Mouse (Mus musculus) embryonic facial prominence, embryonic 13.5 days (tissue): ENCODE measurements around the gene Phlda3. TPM values are rescaled to one million over a fixed set of nuclear protein-coding genes. Genes with fewer than 3 reads are reported as not detected.

Experiments used
- ATAC-seq: fragments of 200-750 bp; cut with Nextera tagmentation; 2 replicates; pipeline ENCODE4 v1.8.0; 2017; ENCODE audit warnings: low read depth; ENCODE audit not compliant: insufficient number of reproducible peaks, insufficient read depth, low FRiP score, low TSS enrichment
- H3K27ac ChIP-seq: fragments of 300-500 bp; sonication (generic); 2 replicates; pipeline ENCODE4 v1.5.1; 2015; ENCODE audit warnings: moderate library complexity, mild to moderate bottlenecking, inconsistent platforms
- H3K27me3 ChIP-seq: fragments of 300-500 bp; sonication (generic); 2 replicates; pipeline ENCODE4 v1.6.1; 2015; ENCODE audit warnings: mild to moderate bottlenecking, inconsistent platforms
- H3K36me3 ChIP-seq: fragments of 300-500 bp; sonication (generic); 2 replicates; pipeline ENCODE4 v1.6.1; 2015; ENCODE audit warnings: mild to moderate bottlenecking, inconsistent platforms
- H3K4me1 ChIP-seq: fragments of 300-500 bp; sonication (generic); 2 replicates; pipeline ENCODE4 v1.6.1; 2015; ENCODE audit warnings: inconsistent platforms
- H3K4me2 ChIP-seq: fragments of 300-500 bp; sonication (generic); 2 replicates; pipeline ENCODE4 v1.6.1; 2015; ENCODE audit warnings: moderate library complexity, mild to moderate bottlenecking, inconsistent platforms
- H3K4me3 ChIP-seq: fragments of 300-500 bp; sonication (generic); 2 replicates; pipeline ENCODE4 v1.5.1; 2015; ENCODE audit warnings: mild to moderate bottlenecking, inconsistent platforms
- H3K9ac ChIP-seq: fragments of 300-500 bp; sonication (generic); 2 replicates; pipeline ENCODE4 v1.6.1; 2015; ENCODE audit warnings: mild to moderate bottlenecking, inconsistent platforms
- H3K9me3 ChIP-seq: fragments of 300-500 bp; sonication (generic); 2 replicates; pipeline ENCODE4 v1.6.1; 2016; ENCODE audit warnings: inconsistent platforms
- WGBS: fragments of 180-500 bp; shearing (Covaris S2); methylation state at CpG from one replicate; pipeline ENCODE4 v1.1.7; 2015; ENCODE audit warnings: mixed read lengths; 5-methylcytosine and 5-hydroxymethylcytosine counted together
- polyA plus RNA-seq: library from polyadenylated mRNA; unstranded; fragments of >200 nt; fragmentation: Nextera tagmentation; extraction: Ambion mirVana; gene quantifications from 2 replicates; pipeline ENCODE4 v1.2.1, GENCODE M21; 2015

Gene Phlda3
- polyA plus RNA-seq, 1 experiment from 2014 or later, result 85.6 TPM

DNA sequence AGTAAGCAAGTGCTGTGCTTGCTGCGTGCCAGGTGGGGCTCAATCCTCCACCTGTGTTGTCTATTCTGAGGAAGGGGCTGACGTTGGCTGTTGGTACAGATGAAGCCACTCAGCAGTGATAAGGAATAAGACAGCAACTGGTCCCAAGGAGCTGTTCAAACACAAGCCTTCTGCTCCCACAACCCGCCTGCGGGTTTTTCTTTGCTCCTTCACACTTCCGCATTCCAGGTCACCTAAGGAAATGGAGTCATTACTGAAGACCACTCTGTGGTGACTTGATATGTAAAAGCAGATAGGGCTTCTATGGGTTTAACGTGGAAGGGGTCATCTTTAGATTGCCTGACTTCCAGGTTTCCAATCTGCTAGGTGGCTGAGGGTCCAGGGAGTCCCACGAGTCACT lies 34.5 kb upstream of the Phlda3 start:
- Histone ChIP-seq H3K4me1 (peaks cover 75% of the 10 kb centered on the region), H3K4me2 (peak overlapping the region; percentile 83), H3K4me3 (0 out of 2 replicates have a peak overlapping the region, but pooled peaks have one; percentile 0), H3K36me3 (no peaks in the 10 kb centered on the region), H3K9ac (no peak overlapping the region), H3K27me3 (no peaks in the 10 kb centered on the region), H3K9me3 (no peaks in the 10 kb centered on the region), H3K27ac (peak overlapping the region; percentile 94)
- ATAC-seq, result no peak
- 50% methylated on average over 7 of the region's 7 CpGs for WGBS

DNA sequence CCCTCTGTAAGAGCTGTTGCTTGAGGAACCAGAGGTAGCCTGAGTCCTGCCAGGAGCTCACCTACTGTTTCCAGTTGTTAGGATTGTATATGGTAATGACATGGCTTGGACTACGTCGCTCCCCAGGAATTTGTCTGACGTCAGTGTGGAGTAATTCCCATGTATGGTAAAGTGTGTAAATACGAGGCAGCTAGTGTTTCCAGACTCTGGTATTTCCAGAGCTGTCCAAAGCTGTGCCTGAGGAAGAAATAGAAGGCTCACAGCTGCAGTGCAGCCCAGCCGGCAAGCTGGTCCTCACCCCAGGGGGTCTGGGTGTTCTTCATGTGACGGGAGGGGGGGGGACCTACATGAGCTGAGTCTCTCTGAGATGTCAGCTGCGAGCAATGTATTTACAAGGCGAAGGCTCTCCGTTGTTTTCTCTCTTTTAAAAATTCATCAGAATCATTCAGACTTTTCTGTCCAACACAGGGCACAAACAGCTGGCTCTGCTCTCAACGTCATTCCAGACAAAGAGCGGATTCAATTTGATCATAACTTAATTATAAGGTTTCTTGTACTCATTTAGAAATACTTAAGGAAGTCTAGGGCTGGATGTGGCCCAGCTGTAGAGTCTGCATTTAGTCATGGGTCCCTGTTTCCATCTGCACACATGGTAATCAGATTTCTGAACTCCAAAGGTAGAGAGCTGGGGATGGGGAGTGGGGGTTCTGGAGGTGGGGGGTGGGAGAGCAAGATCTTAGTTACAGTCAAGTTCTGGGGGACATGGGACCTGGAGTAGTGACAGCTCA lies 33.8 kb upstream of the Phlda3 start:
- Histone ChIP-seq H3K4me2 (peak overlapping the region; percentile 83), H3K27me3 (no peaks in the 10 kb centered on the region), H3K9ac (no peak overlapping the region), H3K36me3 (0 out of 2 replicates have a peak, but pooled peaks cover 5% of the 10 kb centered on the region), H3K4me3 (peak overlapping the region; percentile 19), H3K27ac (peak overlapping the region; percentile 94), H3K4me1 (peaks cover 75% of the 10 kb centered on the region), H3K9me3 (no peaks in the 10 kb centered on the region)
- peak; percentile 88 for ATAC-seq
- 6% methylated on average over 11 of the region's 11 CpGs for WGBS

DNA sequence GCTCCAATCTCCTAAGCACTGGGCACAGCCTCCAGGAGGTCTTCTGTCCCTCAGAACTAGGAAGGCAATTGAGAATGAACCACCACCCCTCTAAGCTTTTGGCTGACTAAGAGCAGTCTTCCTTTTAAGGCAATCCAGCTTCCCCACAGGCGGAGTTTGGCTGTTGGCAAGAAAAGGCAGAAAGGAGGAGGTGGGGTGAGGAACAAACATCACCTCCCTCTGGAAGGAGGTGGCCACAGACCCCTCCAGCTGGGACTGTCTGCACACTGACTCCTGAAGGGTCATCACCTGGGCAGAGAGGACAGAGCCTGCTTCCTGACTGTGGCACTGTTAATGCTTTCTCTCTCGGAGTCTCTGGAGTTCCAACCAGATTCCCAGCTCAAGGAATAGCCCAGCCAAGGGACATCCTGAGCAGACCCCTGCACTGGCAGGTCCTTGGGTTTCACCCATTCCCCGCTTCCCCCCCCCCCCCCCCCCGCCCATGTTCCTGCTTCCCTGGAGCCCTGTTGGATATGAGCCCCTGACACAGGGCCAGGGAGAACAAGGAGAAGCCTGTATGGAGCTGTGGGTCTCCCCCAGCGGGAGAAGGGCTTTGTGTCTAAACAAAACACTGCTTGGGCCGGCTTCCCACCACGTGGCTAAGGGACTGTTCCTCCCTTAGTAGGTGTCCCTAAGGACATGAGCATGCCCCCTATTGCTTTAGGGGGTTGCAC lies 31.5 kb upstream of the Phlda3 start:
- peaks cover 73% of the 10 kb centered on the region for H3K4me1 ChIP-seq
- 32% methylated on average over 7 of the region's 7 CpGs for WGBS
- no peaks in the 10 kb centered on the region for H3K27me3 ChIP-seq

DNA sequence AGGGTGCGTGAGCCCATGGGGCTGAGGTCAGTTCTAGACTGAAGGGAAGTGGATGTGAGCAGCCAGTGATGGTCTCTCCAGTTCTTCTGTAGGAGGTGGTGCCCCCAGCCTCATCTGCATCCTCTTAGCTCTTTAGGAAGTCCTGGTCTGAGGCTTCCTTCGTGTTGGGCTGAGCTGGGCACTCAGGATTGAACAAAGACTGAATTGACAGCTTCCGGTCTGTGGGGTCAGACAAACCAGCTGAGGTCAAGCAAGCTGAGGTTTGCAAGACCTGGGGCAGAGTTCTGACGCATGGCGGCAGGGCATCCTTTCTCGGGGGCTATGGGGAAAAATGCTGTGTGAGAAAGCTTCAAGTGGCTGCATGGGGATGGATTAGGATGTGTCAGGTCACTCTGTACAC lies 30.5 kb upstream of the Phlda3 start:
- Histone ChIP-seq H3K27ac (peak overlapping the region; percentile 94), H3K36me3 (peaks cover 5% of the 10 kb centered on the region; the same call in 1 of the 2 replicates), H3K9me3 (no peaks in the 10 kb centered on the region), H3K27me3 (no peaks in the 10 kb centered on the region), H3K4me3 (no peak overlapping the region), H3K4me1 (peaks cover 69% of the 10 kb centered on the region), H3K9ac (0 out of 2 replicates have a peak overlapping the region, but pooled peaks have one; percentile 8), H3K4me2 (no peak overlapping the region)
- 24% methylated on average over 6 of the region's 6 CpGs for WGBS
- ATAC-seq, result no peak

More for the DNA sequence above, 31.5 kb upstream of the Phlda3 start:
- H3K4me2 ChIP-seq, result peak overlapping the region; percentile 26; the same call in 1 of the 2 replicates
- H3K9ac ChIP-seq, result no peak overlapping the region
- H3K9me3 ChIP-seq, result no peaks in the 10 kb centered on the region
- H3K4me3 ChIP-seq, result no peak overlapping the region
- H3K36me3 ChIP-seq, result 0 out of 2 replicates have a peak, but pooled peaks cover 5% of the 10 kb centered on the region
- H3K27ac ChIP-seq, result peak overlapping the region; percentile 94
- ATAC-seq, result no peak

DNA sequence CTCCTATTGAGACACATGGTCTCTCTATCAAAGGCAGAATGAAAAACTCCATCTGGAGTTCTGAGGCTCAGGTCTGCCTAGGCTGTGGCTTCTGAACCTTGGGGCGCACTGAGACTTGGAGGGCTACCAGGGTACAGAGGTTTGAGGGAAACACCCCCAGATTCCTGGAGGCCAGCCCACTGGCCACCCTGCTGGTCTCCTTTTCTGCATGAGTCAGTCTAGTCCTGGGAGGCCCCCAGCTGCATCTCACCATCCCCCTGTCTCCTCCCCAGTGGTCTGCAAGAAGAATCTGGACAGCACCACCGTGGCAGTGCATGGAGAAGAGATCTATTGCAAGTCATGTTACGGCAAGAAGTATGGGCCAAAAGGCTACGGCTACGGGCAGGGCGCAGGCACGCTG lies 20.9 kb upstream of the Phlda3 start:
- no peak for ATAC-seq
- Histone ChIP-seq H3K9me3 (no peaks in the 10 kb centered on the region), H3K4me2 (no peak overlapping the region), H3K36me3 (peaks cover 46% of the 10 kb centered on the region), H3K4me3 (no peak overlapping the region), H3K4me1 (peaks cover 30% of the 10 kb centered on the region), H3K27ac (no peak overlapping the region), H3K9ac (no peak overlapping the region), H3K27me3 (no peaks in the 10 kb centered on the region)
- 89% methylated on average over 7 of the region's 7 CpGs for WGBS

DNA sequence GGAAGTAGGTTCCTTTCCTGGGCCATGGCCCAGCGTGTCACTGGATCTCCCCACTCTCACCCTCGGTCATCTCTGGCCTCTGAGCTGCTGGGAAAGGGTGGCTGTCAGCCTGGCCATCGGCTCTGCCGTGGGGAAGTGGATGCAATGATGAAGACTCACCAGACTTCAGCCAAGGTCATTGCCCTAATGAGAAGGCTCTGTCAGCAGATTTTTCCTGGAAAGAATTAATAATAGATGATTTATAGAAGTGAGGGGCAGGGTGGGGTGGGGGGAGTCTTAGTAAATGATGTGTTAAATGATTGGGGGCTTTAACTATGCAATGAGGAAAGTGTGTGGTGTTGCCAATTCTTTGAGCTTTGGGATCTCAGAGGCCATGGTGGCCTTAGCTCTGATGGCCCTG lies 19.7 kb upstream of the Phlda3 start:
- peaks cover 23% of the 10 kb centered on the region for H3K4me1 ChIP-seq
- no peak overlapping the region for H3K4me2 ChIP-seq
- no peak for ATAC-seq
- no peak overlapping the region for H3K4me3 ChIP-seq
- 82% methylated on average over 4 of the region's 4 CpGs for WGBS
- H3K36me3 ChIP-seq, result peaks cover 59% of the 10 kb centered on the region
- no peak overlapping the region for H3K27ac ChIP-seq
- no peak overlapping the region for H3K9ac ChIP-seq
- no peaks in the 10 kb centered on the region for H3K27me3 ChIP-seq
- H3K9me3 ChIP-seq, result no peaks in the 10 kb centered on the region

DNA sequence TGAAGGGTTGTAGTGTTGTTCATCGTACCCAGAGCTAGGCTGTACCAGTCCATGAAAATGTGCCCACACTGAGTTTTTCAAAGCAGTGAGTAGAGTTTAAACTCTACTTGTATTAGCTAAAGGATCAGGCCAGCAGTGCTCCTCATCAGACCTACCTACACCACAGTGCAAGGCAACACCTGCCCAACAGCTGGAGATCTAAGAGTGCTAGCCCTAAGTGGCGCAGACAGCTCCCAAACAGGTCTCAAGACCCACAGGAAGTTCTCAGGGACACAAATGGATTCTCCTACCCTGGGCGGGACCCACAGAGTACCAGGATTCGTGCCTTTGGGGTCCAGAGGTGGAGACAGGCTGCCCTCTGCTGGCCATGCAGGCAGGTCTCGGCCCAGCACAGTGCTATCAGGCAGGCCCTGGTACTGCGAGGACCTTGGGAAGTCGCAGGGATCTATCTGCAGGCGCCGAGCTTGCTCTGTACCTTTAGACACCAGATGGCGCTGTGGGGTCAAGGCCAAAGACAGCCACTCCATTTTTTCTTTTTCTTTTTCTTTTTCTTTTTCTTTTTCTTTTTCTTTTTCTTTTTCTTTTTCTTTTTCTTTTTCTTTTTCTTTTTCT lies 13.1 kb upstream of the Phlda3 start:
- no peaks in the 10 kb centered on the region for H3K27me3 ChIP-seq
- H3K4me2 ChIP-seq, result no peak overlapping the region
- no peaks in the 10 kb centered on the region for H3K9me3 ChIP-seq
- peak; percentile 93 for ATAC-seq
- no peak overlapping the region for H3K9ac ChIP-seq
- peaks cover 42% of the 10 kb centered on the region for H3K36me3 ChIP-seq
- WGBS, result 12% methylated on average over 10 of the region's 10 CpGs
- 0 out of 2 replicates have a peak overlapping the region, but pooled peaks have one; percentile 23 for H3K27ac ChIP-seq
- no peak overlapping the region for H3K4me3 ChIP-seq
- H3K4me1 ChIP-seq, result peaks cover 17% of the 10 kb centered on the region

DNA sequence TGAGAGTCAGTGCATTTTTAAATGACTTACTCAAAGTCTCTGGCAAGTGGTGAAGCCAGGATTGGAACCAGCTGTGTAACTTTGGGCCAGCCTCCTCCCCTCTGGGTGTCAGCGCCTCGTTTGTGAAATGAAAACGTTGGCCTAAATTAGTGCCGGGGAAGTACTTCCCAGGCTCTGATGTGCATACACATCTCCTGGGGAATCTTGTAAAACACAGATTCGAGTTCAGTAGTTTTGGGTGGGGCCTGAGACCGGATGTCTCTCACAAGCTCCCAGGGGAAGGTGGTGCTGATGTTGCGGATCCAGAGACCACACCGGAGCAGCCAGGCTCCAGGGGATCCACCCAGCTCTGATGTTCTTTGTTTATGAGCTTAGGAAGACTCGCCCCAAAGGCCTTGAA lies 10.6 kb upstream of the Phlda3 start:
- WGBS, result 25% methylated on average over 9 of the region's 9 CpGs
- ATAC-seq, result no peak
- H3K9ac ChIP-seq, result no peak overlapping the region
- H3K27ac ChIP-seq, result peak overlapping the region; percentile 57
- no peaks in the 10 kb centered on the region for H3K9me3 ChIP-seq
- H3K27me3 ChIP-seq, result no peaks in the 10 kb centered on the region
- H3K36me3 ChIP-seq, result peaks cover 17% of the 10 kb centered on the region
- no peak overlapping the region for H3K4me2 ChIP-seq
- H3K4me3 ChIP-seq, result no peak overlapping the region
- H3K4me1 ChIP-seq, result peaks cover 29% of the 10 kb centered on the region

DNA sequence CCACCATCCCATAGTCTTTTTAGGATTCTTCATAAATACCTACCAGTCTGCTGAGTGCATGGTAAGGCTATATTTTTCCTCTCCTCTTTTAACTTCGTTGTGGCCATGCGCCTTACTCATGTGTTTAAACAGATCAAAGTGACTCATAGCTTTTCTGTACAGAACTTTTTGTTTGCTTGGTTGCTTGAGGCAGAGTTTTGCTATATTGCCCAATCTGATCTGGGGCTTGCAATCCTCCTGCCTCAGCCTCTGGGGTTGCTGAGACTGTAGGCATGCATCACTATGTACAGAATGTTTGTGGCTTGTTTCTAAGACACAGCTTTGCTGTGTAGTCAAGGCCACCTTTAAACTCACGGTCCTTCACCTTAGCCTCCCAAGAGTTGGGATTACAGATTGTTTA lies 10.0 kb upstream of the Phlda3 start:
- ATAC-seq, result no peak
- no peak overlapping the region for H3K9ac ChIP-seq
- H3K4me2 ChIP-seq, result no peak overlapping the region
- H3K27ac ChIP-seq, result peak overlapping the region; percentile 57
- H3K9me3 ChIP-seq, result no peaks in the 10 kb centered on the region
- H3K4me1 ChIP-seq, result peaks cover 35% of the 10 kb centered on the region
- H3K36me3 ChIP-seq, result peaks cover 11% of the 10 kb centered on the region
- no peaks in the 10 kb centered on the region for H3K27me3 ChIP-seq
- no peak overlapping the region for H3K4me3 ChIP-seq
- WGBS, result 72% methylated on average over 3 of the region's 3 CpGs

DNA sequence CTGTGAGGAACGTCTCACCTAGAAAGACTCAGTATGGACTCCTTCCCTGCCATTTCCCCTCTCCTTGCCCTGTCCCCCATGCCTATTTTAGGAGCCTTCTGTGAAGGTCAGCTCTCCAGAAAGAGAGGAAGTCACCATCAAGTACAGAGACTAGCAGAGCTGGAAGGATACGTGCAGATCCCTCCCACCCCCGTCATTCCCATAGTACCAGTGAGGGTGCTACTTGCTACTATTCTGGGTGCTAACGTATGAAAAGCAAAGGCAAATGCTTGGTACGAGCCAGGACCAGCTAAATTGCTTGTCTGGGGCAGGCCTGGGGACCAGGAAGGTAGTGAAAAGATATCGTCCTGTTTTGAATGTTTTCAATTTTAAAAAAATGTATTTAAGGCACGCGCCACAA lies 8.6 kb upstream of the Phlda3 start:
- H3K4me1 ChIP-seq, result peaks cover 40% of the 10 kb centered on the region
- H3K4me2 ChIP-seq, result no peak overlapping the region
- no peaks in the 10 kb centered on the region for H3K27me3 ChIP-seq
- no peak overlapping the region for H3K4me3 ChIP-seq
- ATAC-seq, result no peak
- H3K9ac ChIP-seq, result no peak overlapping the region
- H3K36me3 ChIP-seq, result no peaks in the 10 kb centered on the region
- WGBS, result 62% methylated on average over 8 of the region's 8 CpGs
- H3K9me3 ChIP-seq, result no peaks in the 10 kb centered on the region
- H3K27ac ChIP-seq, result no peak overlapping the region

DNA sequence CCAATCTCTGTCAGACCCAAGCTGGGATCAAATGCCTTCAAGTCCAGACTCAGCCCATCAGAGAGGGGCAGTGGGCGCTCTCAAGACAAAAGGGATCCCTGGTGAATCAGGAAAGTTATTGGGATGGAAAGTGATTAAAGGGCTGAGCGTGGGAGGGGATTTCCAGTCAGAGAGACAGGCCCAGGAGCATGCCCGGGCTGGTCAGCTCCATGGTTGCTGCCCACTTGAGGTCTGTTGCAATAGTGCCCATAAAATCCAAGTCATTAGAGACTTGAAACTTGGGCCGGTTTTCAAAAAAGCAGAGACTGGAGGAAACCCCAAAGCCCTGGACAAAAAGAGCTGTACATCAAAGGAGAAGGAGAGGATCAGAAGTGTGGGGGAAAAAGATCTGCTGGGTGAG lies 6.2 kb upstream of the Phlda3 start:
- no peak for ATAC-seq
- 60% methylated on average over 4 of the region's 4 CpGs for WGBS
- no peaks in the 10 kb centered on the region for H3K36me3 ChIP-seq
- H3K27ac ChIP-seq, result peak overlapping the region; percentile 48; the same call in 1 of the 2 replicates
- H3K27me3 ChIP-seq, result no peaks in the 10 kb centered on the region
- no peak overlapping the region for H3K4me3 ChIP-seq
- no peaks in the 10 kb centered on the region for H3K9me3 ChIP-seq
- no peak overlapping the region for H3K9ac ChIP-seq
- H3K4me2 ChIP-seq, result no peak overlapping the region
- peaks cover 44% of the 10 kb centered on the region for H3K4me1 ChIP-seq
